Mouse (Mus musculus): ENCODE measurements at regions not wholly inside any gene's neighbourhood (a gene's known extent, or its start where the extent isn't known, plus 50 kb on each side); places are given as distances from the start of the nearest gene placed in this dataset.

DNA sequence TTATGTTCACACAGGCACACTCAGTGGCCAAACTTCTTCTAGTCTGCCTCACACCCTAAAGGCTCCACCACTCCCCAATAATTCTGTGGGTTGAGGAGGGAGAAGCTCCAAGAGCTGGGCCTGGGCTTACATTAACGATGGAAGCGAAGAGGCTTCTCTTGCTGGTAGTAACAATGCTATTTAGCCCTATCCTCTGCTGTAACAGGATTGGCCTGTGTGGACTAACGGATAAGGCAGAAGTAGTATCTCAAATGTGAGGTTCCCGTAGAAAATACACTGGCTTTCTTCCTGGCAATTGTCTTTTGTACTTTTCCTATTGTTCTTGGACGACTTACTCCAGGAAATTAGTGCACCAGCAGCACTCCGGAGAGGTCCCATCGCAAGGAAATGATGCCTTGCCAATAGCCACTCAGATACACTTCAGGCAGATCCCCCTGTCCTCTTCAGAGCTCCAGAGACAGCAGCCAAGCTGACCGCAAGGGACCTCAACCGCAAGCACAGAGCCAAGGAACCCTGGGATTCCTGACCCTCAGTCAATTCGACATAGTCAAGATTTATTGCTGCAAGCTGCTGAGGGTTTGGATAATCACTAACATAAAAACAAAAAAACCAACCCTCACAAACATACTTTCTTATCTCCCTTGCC, 96.2 kb upstream of the Bank1 start:
- no peak for TF ChIP-seq CTCF (IDR thresholded peaks at IDR 0.05)
- no peak for TF ChIP-seq POLR2A (IDR thresholded peaks at IDR 0.05; ENCODE audit: insufficient read depth, low read depth, low read length)

All from heart, adult 2 months (tissue).